Mouse (Mus musculus): ENCODE results near the gene Dazap2.

- TF ChIP-seq CTCF (IDR thresholded peaks at IDR 0.05; ENCODE audit: borderline replicate concordance, insufficient read depth, low read length) (no peak), POLR2A (IDR thresholded peaks at IDR 0.05; ENCODE audit: low read depth, low read length) (no peak)
These were observed 48.6 kb upstream of the Dazap2 start for GRCm38 (mm10) chr15:100566531-100566930.
